Mouse (Mus musculus): Measurements from ENCODE around the gene Bik.

Gene Bik

GRCm38 (mm10) chr15:83509950-83510804, 16.5 kb upstream of the Bik start:
- in situ Hi-C loops (cut with MboI; ENCODE audit: low pct_unique_long_range_greater_than_20kb in 1 of 2, low sequenced_read_pairs in 2 of 2, unreplicated experiment in 1 of 2) = no loop called here

GRCm38 (mm10) chr15:83510805-83511405, 15.8 kb upstream of the Bik start, which contains the start of gene Ttll1:
TSS of gene Ttll1 (minus strand) at chr15:83510893.
- in situ Hi-C loops (cut with MboI; ENCODE audit: low pct_unique_long_range_greater_than_20kb in 1 of 2, low sequenced_read_pairs in 2 of 2, unreplicated experiment in 1 of 2) = no loop called here

- in situ Hi-C loops (cut with MboI; ENCODE audit: low pct_unique_long_range_greater_than_20kb in 1 of 2, low sequenced_read_pairs in 2 of 2, unreplicated experiment in 1 of 2) = no loop called here
Measured at GRCm38 (mm10) chr15:83512489-83513281, 14.0 kb upstream of the Bik start.

- in situ Hi-C loops (cut with MboI; ENCODE audit: low pct_unique_long_range_greater_than_20kb in 1 of 2, low sequenced_read_pairs in 2 of 2, unreplicated experiment in 1 of 2) = no loop called here
Measured at GRCm38 (mm10) chr15:83515018-83515417, 11.6 kb upstream of the Bik start.

GRCm38 (mm10) chr15:83518215-83519048, 8.2 kb upstream of the Bik start:
- in situ Hi-C loops (cut with MboI; ENCODE audit: low pct_unique_long_range_greater_than_20kb in 1 of 2, low sequenced_read_pairs in 2 of 2, unreplicated experiment in 1 of 2) = no loop called here

GRCm38 (mm10) chr15:83520861-83521382, 5.7 kb upstream of the Bik start:
- in situ Hi-C loops (cut with MboI; ENCODE audit: low pct_unique_long_range_greater_than_20kb in 1 of 2, low sequenced_read_pairs in 2 of 2, unreplicated experiment in 1 of 2) = no loop called here

- in situ Hi-C loops (cut with MboI; ENCODE audit: low pct_unique_long_range_greater_than_20kb in 1 of 2, low sequenced_read_pairs in 2 of 2, unreplicated experiment in 1 of 2) = no loop called here
Measured at GRCm38 (mm10) chr15:83523196-83523595, 3.5 kb upstream of the Bik start.

- in situ Hi-C loops (cut with MboI; ENCODE audit: low pct_unique_long_range_greater_than_20kb in 1 of 2, low sequenced_read_pairs in 2 of 2, unreplicated experiment in 1 of 2) = no loop called here
Measured at GRCm38 (mm10) chr15:83523638-83524332, 2.9 kb upstream of the Bik start.

GRCm38 (mm10) chr15:83524333-83524729, 2.3 kb upstream of the Bik start:
- in situ Hi-C loops (cut with MboI; ENCODE audit: low pct_unique_long_range_greater_than_20kb in 1 of 2, low sequenced_read_pairs in 2 of 2, unreplicated experiment in 1 of 2) = no loop called here

- in situ Hi-C loops (cut with MboI; ENCODE audit: low pct_unique_long_range_greater_than_20kb in 1 of 2, low sequenced_read_pairs in 2 of 2, unreplicated experiment in 1 of 2) = no loop called here
Measured at GRCm38 (mm10) chr15:83527092-83527437, 403 bp downstream of the Bik start.

GRCm38 (mm10) chr15:83527747-83528146, 1.1 kb downstream of the Bik start:
- in situ Hi-C loops (cut with MboI; ENCODE audit: low pct_unique_long_range_greater_than_20kb in 1 of 2, low sequenced_read_pairs in 2 of 2, unreplicated experiment in 1 of 2) = no loop called here

GRCm38 (mm10) chr15:83528892-83529291, 2.2 kb downstream of the Bik start:
- in situ Hi-C loops (cut with MboI; ENCODE audit: low pct_unique_long_range_greater_than_20kb in 1 of 2, low sequenced_read_pairs in 2 of 2, unreplicated experiment in 1 of 2) = no loop called here

- in situ Hi-C loops (cut with MboI; ENCODE audit: low pct_unique_long_range_greater_than_20kb in 1 of 2, low sequenced_read_pairs in 2 of 2, unreplicated experiment in 1 of 2) = no loop called here
Measured at GRCm38 (mm10) chr15:83529765-83530164, 3.1 kb downstream of the Bik start.

- in situ Hi-C loops (cut with MboI; ENCODE audit: low pct_unique_long_range_greater_than_20kb in 1 of 2, low sequenced_read_pairs in 2 of 2, unreplicated experiment in 1 of 2) = no loop called here
Measured at GRCm38 (mm10) chr15:83530233-83530632, 3.6 kb downstream of the Bik start.

- in situ Hi-C loops (cut with MboI; ENCODE audit: low pct_unique_long_range_greater_than_20kb in 1 of 2, low sequenced_read_pairs in 2 of 2, unreplicated experiment in 1 of 2) = no loop called here
Measured at GRCm38 (mm10) chr15:83530688-83531087, 4.0 kb downstream of the Bik start.

- in situ Hi-C loops (cut with MboI; ENCODE audit: low pct_unique_long_range_greater_than_20kb in 1 of 2, low sequenced_read_pairs in 2 of 2, unreplicated experiment in 1 of 2) = no loop called here
Measured at GRCm38 (mm10) chr15:83531961-83532469, 5.4 kb downstream of the Bik start.

GRCm38 (mm10) chr15:83532606-83533005, 5.9 kb downstream of the Bik start:
- in situ Hi-C loops (cut with MboI; ENCODE audit: low pct_unique_long_range_greater_than_20kb in 1 of 2, low sequenced_read_pairs in 2 of 2, unreplicated experiment in 1 of 2) = no loop called here

All from mouse embryonic stem cell (cell line).